Mouse (Mus musculus): ENCODE measurements around the gene Pigs. TPM values are rescaled to one million over a fixed set of nuclear protein-coding genes. Genes with fewer than 3 reads are reported as not detected.

Pigs gene
- 53.9 and 59.8 TPM in 2 replicates for polyA plus RNA-seq (2021; fragmentation: Nextera tagmentation)
- long read RNA-seq, experiment 1, transcript Pigs-201 (12 exons, 2,501 nt), result major isoform, 273 of 366 reads
- long read RNA-seq, experiment 1, partial matches to known transcripts, result 60 of 366 reads
- long read RNA-seq, experiment 1, other reads (novel, unspliced or antisense), result 33 of 366 reads
- long read RNA-seq, experiment 2, transcript Pigs-201 (12 exons, 2,501 nt), result major isoform, 44 of 77 reads
- long read RNA-seq, experiment 2, partial matches to known transcripts, result 30 of 77 reads
- long read RNA-seq, experiment 2, other reads (novel, unspliced or antisense), result 3 of 77 reads

DNA sequence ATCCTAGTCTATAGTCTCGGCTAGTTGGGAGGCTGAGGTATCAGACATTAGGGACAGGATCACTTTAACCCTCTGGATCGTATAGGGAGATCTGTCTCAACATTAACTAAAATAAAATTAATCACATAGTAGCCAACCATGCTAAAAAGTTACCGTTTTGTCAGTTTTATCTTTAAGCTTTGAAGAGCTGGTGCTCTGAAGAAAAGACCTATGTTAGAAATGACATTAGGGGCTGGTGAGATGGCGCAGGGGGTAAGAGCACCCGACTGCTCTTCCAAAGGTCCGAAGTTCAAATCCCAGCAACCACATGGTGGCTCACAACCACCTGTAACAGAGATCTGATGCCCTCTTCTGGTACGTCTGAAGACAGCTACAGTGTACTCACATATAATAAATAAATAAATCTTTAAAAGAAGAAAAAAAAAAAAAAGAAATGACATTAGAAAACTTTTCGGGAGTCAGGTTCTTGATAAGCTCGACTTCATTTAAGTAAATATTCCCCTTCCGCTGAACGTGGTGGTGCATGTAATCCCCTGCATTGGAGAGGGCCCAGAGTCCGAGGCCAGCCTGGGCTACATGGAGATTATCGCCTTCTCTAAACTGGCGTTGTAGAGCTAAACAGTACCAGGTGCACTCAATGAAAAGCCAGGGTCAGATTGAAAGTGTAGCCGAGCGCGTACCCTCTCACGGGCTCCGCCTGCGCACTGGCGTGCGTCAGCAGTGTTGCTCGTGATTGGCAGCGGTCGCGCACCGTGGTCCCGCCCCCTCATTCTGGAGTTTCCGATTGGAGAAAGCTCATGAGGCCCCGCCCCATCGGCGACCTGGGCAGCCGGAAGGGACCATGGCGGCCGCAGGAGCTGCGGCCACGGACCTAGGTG lies at the start of gene Pigs:
Gene Pigs, plus strand, starts transcription at position 782 of the 878 bp plus-strand sequence.

GRCm38 (mm10) chr11:78290654-78291053 lies 37.6 kb upstream of the Pigs start, which contains the start of gene BC030499:
TSS of gene BC030499 (plus strand) at chr11:78290841.

GRCm38 (mm10) chr11:78301357-78302084 lies 26.7 kb upstream of the Pigs start, which contains the start of gene Spag5:
TSS of gene Spag5 (plus strand) at chr11:78301529.

DNA sequence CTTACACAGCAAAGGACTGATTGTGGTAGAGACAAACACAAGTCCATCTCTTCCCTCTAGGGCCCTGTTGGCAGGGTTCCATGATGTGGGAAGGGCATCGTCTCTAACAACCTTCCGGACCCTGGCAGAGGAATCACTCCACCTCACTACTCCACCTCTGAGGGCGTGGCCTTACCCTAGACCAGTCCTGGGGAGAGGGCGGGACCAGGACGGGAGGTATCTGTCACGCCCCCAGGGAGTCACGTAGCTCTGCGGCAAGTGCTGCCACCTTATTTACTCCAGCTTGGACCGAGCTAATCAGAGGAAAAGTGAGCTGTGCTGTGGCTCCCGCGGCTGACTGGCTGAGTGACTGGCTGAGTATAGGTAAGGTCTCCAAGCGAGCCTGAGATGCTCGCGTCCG lies 5.4 kb upstream of the Pigs start, which contains the start of gene Aldoc:
Gene Aldoc, plus strand, starts transcription at position 109 of the 400 bp plus-strand sequence.

GRCm38 (mm10) chr11:78343381-78344327 lies 15.4 kb downstream of the Pigs start, which contains the start of gene Unc119:
TSS of gene Unc119 (plus strand) at chr11:78343482.

DNA sequence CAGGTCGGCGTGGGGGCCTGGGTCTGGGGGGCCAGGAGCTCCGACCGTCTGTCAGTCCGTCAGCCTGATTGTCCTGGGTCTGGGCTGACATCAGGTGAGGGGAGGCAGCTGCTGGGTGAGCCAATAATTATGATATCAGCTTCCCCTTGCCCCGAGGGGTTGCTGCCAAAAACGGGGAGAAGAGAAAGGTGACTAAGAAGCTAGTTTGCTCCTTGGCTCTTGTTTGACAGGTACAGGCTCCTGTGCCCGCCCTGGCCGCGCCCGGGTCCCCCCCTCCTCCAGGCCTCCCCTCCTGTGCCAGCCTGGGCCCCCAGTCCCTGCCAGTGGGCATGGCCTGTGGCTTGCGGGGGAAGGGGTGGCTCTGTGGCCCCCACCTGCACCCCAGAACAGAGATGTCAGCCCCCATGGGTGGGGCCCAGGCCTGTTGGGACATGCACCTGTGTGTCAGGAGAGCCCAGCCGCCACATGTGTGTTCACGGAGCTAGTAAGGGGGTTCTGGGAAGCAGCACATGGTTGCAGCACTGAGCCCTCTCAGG lies 58.4 kb downstream of the Pigs start, which contains the start of gene Foxn1:
Gene Foxn1, minus strand, starts transcription at position 51 of the 536 bp plus-strand sequence.

Other genes starting within 250 kb of the Pigs start
- gene Eral1, start 248.0 kb upstream of the Pigs start, polyA plus RNA-seq (2021; fragmentation: Nextera tagmentation), result 11.0 and 13.0 TPM in 2 replicates
- 8.8 and 12.2 TPM in 2 replicates for gene Fam222b, start 233.8 kb upstream of the Pigs start, polyA plus RNA-seq (2021; fragmentation: Nextera tagmentation)
- gene Traf4, start 162.8 kb upstream of the Pigs start, polyA plus RNA-seq (2021; fragmentation: Nextera tagmentation), result 3.4 and 8.9 TPM in 2 replicates
- gene Nek8, start 151.7 kb upstream of the Pigs start, polyA plus RNA-seq (2021; fragmentation: Nextera tagmentation), result 1.9 TPM in 2 replicates
- gene Tlcd1, start 151.7 kb upstream of the Pigs start, polyA plus RNA-seq (2021; fragmentation: Nextera tagmentation), result 38.5 and 43.5 TPM in 2 replicates
- 870 and 1,461 TPM in 2 replicates for gene Rpl23a, start 144.8 kb upstream of the Pigs start, polyA plus RNA-seq (2021; fragmentation: Nextera tagmentation)
- gene Rab34, start 140.0 kb upstream of the Pigs start, polyA plus RNA-seq (2021; fragmentation: Nextera tagmentation), result 14.8 and 17.6 TPM in 2 replicates
- 5.5 and 6.3 TPM in 2 replicates for gene Proca1, start 135.0 kb upstream of the Pigs start, polyA plus RNA-seq (2021; fragmentation: Nextera tagmentation)
- 129 and 164 TPM in 2 replicates for gene Sdf2, start 82.7 kb upstream of the Pigs start, polyA plus RNA-seq (2021; fragmentation: Nextera tagmentation)
- 11.8 and 13.1 TPM in 2 replicates for gene Supt6, start 82.4 kb upstream of the Pigs start, polyA plus RNA-seq (2021; fragmentation: Nextera tagmentation)
- gene 2610507B11Rik, start 66.7 kb upstream of the Pigs start, polyA plus RNA-seq (2021; fragmentation: Nextera tagmentation), result 46.6 and 50.5 TPM in 2 replicates
- gene BC030499, start 37.6 kb upstream of the Pigs start, polyA plus RNA-seq (2021; fragmentation: Nextera tagmentation), result 2.7 and 2.8 TPM in 2 replicates
- gene Spag5, start 26.9 kb upstream of the Pigs start, polyA plus RNA-seq (2021; fragmentation: Nextera tagmentation), result 1.7 TPM in 2 replicates
- 1,417 and 1,712 TPM in 2 replicates for gene Aldoc, start 5.4 kb upstream of the Pigs start, polyA plus RNA-seq (2021; fragmentation: Nextera tagmentation)
- gene Unc119, start 15.1 kb downstream of the Pigs start, polyA plus RNA-seq (2021; fragmentation: Nextera tagmentation), result 7.4 and 56.0 TPM in 2 replicates
- gene Foxn1, start 58.1 kb downstream of the Pigs start, polyA plus RNA-seq (2021; fragmentation: Nextera tagmentation), result not detected in 2 replicates
- not detected in 2 replicates for gene Slc13a2, start 93.8 kb downstream of the Pigs start, polyA plus RNA-seq (2021; fragmentation: Nextera tagmentation)
- gene Slc46a1, start 137.3 kb downstream of the Pigs start, polyA plus RNA-seq (2021; fragmentation: Nextera tagmentation), result 12.3 and 16.4 TPM in 2 replicates
- gene Sarm1, start 169.3 kb downstream of the Pigs start, polyA plus RNA-seq (2021; fragmentation: Nextera tagmentation), result 16.2 and 17.2 TPM in 2 replicates
- gene Vtn, start 170.7 kb downstream of the Pigs start, polyA plus RNA-seq (2021; fragmentation: Nextera tagmentation), result 50.1 and 59.0 TPM in 2 replicates
- gene Sebox, start 175.0 kb downstream of the Pigs start, polyA plus RNA-seq (2021; fragmentation: Nextera tagmentation), result 1.9 and 2.2 TPM in 2 replicates
- 61.9 and 65.7 TPM in 2 replicates for gene Tmem199, start 183.8 kb downstream of the Pigs start, polyA plus RNA-seq (2021; fragmentation: Nextera tagmentation)
- gene Poldip2, start 183.8 kb downstream of the Pigs start, polyA plus RNA-seq (2021; fragmentation: Nextera tagmentation), result 155 and 159 TPM in 2 replicates
- 16.2 and 24.4 TPM in 2 replicates for gene Tnfaip1, start 207.9 kb downstream of the Pigs start, polyA plus RNA-seq (2021; fragmentation: Nextera tagmentation)
- 185 and 201 TPM in 2 replicates for gene Ift20, start 207.9 kb downstream of the Pigs start, polyA plus RNA-seq (2021; fragmentation: Nextera tagmentation)
- gene Tmem97, start 222.4 kb downstream of the Pigs start, polyA plus RNA-seq (2021; fragmentation: Nextera tagmentation), result 40.5 and 42.6 TPM in 2 replicates